Mouse (Mus musculus): ENCODE measurements around the gene Ctu2. TPM values are rescaled to one million over a fixed set of nuclear protein-coding genes. Genes with fewer than 3 reads are reported as not detected.

Ctu2 gene
- 10 to 100 TPM; 15.5 to 18.1 TPM for total RNA-seq (2021)
- 40.6 and 46.7 TPM in 2 replicates for polyA plus RNA-seq (2012; rRNA removed)
- long read RNA-seq, transcript Ctu2-201 (15 exons, 3,066 nt) = major isoform, 16 of 26 reads
- long read RNA-seq, partial matches to known transcripts = 2 of 26 reads
- long read RNA-seq, other reads (novel, unspliced or antisense) = 4 of 26 reads

GRCm38 (mm10) chr8:122475580-122476320 lies at the start of gene Ctu2, which contains the start of gene Rnf166:
Gene Ctu2 (plus strand): TSS chr8:122476143.
Gene Rnf166 (minus strand): TSS chr8:122476064.
- peak; percentile 96 for DNase-seq

- no peak for DNase-seq
These were observed 49.8 kb upstream of the Ctu2 start for GRCm38 (mm10) chr8:122426145-122426544.

- no peak for DNase-seq
These were observed 48.3 kb upstream of the Ctu2 start for GRCm38 (mm10) chr8:122427607-122428006.

- DNase-seq = no peak
These were observed 47.8 kb upstream of the Ctu2 start for GRCm38 (mm10) chr8:122428163-122428562.

- DNase-seq = no peak
These were observed 45.8 kb upstream of the Ctu2 start for GRCm38 (mm10) chr8:122430058-122430636.

GRCm38 (mm10) chr8:122430646-122431045 lies 45.3 kb upstream of the Ctu2 start:
- no peak for DNase-seq

- no peak for DNase-seq
These were observed 44.1 kb upstream of the Ctu2 start for GRCm38 (mm10) chr8:122431694-122432442.

- DNase-seq = peak; percentile 82
These were observed 43.3 kb upstream of the Ctu2 start, which contains the start of gene Cyba for GRCm38 (mm10) chr8:122432443-122433268. Gene Cyba (minus strand): TSS chr8:122432930.

GRCm38 (mm10) chr8:122433269-122433905 lies 42.6 kb upstream of the Ctu2 start:
- DNase-seq = no peak

- no peak for DNase-seq
These were observed 40.6 kb upstream of the Ctu2 start for GRCm38 (mm10) chr8:122435375-122435774.

- no peak for DNase-seq
These were observed 39.8 kb upstream of the Ctu2 start for GRCm38 (mm10) chr8:122436146-122436545.

- DNase-seq = peak; percentile 53
These were observed 39.3 kb upstream of the Ctu2 start for GRCm38 (mm10) chr8:122436586-122437125.

- no peak for DNase-seq
These were observed 38.1 kb upstream of the Ctu2 start for GRCm38 (mm10) chr8:122437708-122438331.

GRCm38 (mm10) chr8:122439336-122439735 lies 36.6 kb upstream of the Ctu2 start:
- no peak for DNase-seq

GRCm38 (mm10) chr8:122441326-122441725 lies 34.6 kb upstream of the Ctu2 start:
- no peak for DNase-seq

- DNase-seq = no peak
These were observed 33.6 kb upstream of the Ctu2 start for GRCm38 (mm10) chr8:122442356-122442755.

GRCm38 (mm10) chr8:122442781-122443180 lies 33.2 kb upstream of the Ctu2 start:
- DNase-seq = no peak

GRCm38 (mm10) chr8:122443262-122444006 lies 32.5 kb upstream of the Ctu2 start, which contains the start of gene Mvd:
Gene Mvd (minus strand): TSS chr8:122443422.
- peak; percentile 99 for DNase-seq

GRCm38 (mm10) chr8:122444058-122444748 lies 31.7 kb upstream of the Ctu2 start:
- DNase-seq = peak; percentile 91

Measured in adrenal gland, adult 2 months (tissue).